Mouse (Mus musculus) adrenal gland, postnatal 4 days (tissue): ENCODE measurements around the gene Fxyd4. TPM values are rescaled to one million over a fixed set of nuclear protein-coding genes. Genes with fewer than 3 reads are reported as not detected.

ENCODE experiments used
- DNase-seq, 2 experiments: peaks; one replicate each; pipeline ENCODE4 v3.0.0; 2021 to 2022; ENCODE audit warnings: low spot score in 2 of 2, mixed read lengths in 2 of 2
- microRNA-seq: library from miRNA; unstranded; fragments of <30 nt; microRNA quantifications from one replicate; pipeline ENCODE4 v1.2.0, GENCODE M21; 2021
- total RNA-seq, 2 experiments: library from RNA; stranded (reverse); gene quantifications; 2 replicates each; pipeline ENCODE4 v1.2.3; 2021

The Fxyd4 gene
- total RNA-seq, 2 experiments from 2014 or later, result 5.6 TPM; not detected in 1

GRCm38 (mm10) chr6:117891369-117892160 lies 45.9 kb downstream of the Fxyd4 start:
- DNase-seq, result no peak

GRCm38 (mm10) chr6:117890257-117890656 lies 47.2 kb downstream of the Fxyd4 start:
- DNase-seq, result no peak

GRCm38 (mm10) chr6:117888642-117889096 lies 48.8 kb downstream of the Fxyd4 start:
- DNase-seq, result no peak

GRCm38 (mm10) chr6:117888032-117888431 lies 49.5 kb downstream of the Fxyd4 start:
- DNase-seq, result no peak

GRCm38 (mm10) chr6:117885943-117886342 lies 51.5 kb downstream of the Fxyd4 start:
- no peak for DNase-seq

Small RNA genes within 50 kb of the gene (microRNA-seq; reads per million reads assigned to microRNA genes)
- not detected for gene Gm25535

Other genes with a start within 250 kb of the Fxyd4 start
- 10 to 100 TPM; 38.9 to 42.3 TPM for gene Zfp637, start 96.5 kb downstream of the Fxyd4 start, total RNA-seq
- 1 to 10 TPM; 4.9 to 5.7 TPM for gene Zfp239, start 75.6 kb downstream of the Fxyd4 start, total RNA-seq
- gene Hnrnpf, start 37.4 kb downstream of the Fxyd4 start, total RNA-seq, result 100 to 1,000 TPM; 445 to 477 TPM
- under 1 TPM; 0.31 to 0.45 TPM for gene Rasgef1a, start 73.7 kb upstream of the Fxyd4 start, total RNA-seq
- gene Csgalnact2, start 201.4 kb upstream of the Fxyd4 start, total RNA-seq, result 10 to 100 TPM; 19.9 to 22.3 TPM